Mouse (Mus musculus) heart, postnatal 0 days (tissue): ENCODE results near the gene Cpa5.

Experiments
- CTCF ChIP-seq: IDR thresholded peaks from 2 replicates; pipeline ENCODE4 v1.5.1; 2016; ENCODE audit warnings: antibody characterized with exemption, control low read depth, low read depth
- EP300 ChIP-seq: IDR thresholded peaks from 2 replicates; pipeline ENCODE4 v1.6.1; 2016; ENCODE audit warnings: antibody characterized with exemption, low read depth

DNA sequence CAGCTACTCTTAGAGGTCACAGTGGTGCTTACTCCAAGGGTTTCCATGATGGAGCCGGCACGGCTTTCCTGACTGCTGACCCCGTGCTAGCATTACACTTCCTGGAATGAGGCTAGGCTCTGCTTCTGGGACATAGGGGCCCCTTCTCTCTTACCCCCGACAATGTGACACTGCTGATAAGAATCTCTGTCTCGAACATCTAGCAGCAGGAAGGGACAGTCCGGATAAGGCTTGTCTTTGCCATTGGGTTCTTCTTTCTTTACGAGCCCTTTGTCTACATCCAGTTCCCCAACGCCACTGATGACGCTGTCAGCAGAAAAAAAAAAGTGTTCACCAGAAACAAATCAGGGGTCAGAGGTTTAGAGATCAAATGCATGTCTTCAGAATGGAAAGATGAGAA, 47.8 kb downstream of the Cpa5 start:
- TF ChIP-seq CTCF, result no peak
- no peak for TF ChIP-seq EP300
